Mouse (Mus musculus) neural tube, embryonic 12.5 days (tissue): ENCODE data around the gene Camk1d. TPM values are rescaled to one million over a fixed set of nuclear protein-coding genes. Genes with fewer than 3 reads are reported as not detected.
A peak's percentile ranks its signal among the peaks of the same experiment; 100 is the strongest.

Source experiments
- ATAC-seq: fragments of 200-750 bp; cut with Nextera tagmentation; 2 replicates; pipeline ENCODE4 v1.8.0; 2017; ENCODE audit warnings: low read depth, mild to moderate bottlenecking, moderate TSS enrichment, moderate library complexity; ENCODE audit not compliant: low FRiP score
- H3K27ac ChIP-seq: fragments of 300-500 bp; sonication (generic); 2 replicates; pipeline ENCODE4 v1.5.1; 2016
- H3K27me3 ChIP-seq: fragments of 300-500 bp; sonication (generic); replicated peaks from 2 replicates; pipeline ENCODE4 v1.6.1; 2016; ENCODE audit warnings: mild to moderate bottlenecking
- H3K36me3 ChIP-seq: fragments of 300-500 bp; sonication (generic); 2 replicates; pipeline ENCODE4 v1.6.1; 2016; ENCODE audit warnings: mild to moderate bottlenecking
- H3K4me1 ChIP-seq: fragments of 300-500 bp; sonication (generic); 2 replicates; pipeline ENCODE4 v1.6.1; 2016
- H3K4me2 ChIP-seq: fragments of 300-500 bp; sonication (generic); replicated peaks from 2 replicates; pipeline ENCODE4 v1.6.1; 2016; ENCODE audit warnings: mild to moderate bottlenecking
- H3K4me3 ChIP-seq: fragments of 300-500 bp; sonication (generic); 2 replicates; pipeline ENCODE4 v1.5.1; 2016
- H3K9ac ChIP-seq: fragments of 300-500 bp; sonication (generic); 2 replicates; pipeline ENCODE4 v1.6.1; 2016; ENCODE audit warnings: mild to moderate bottlenecking
- H3K9me3 ChIP-seq: fragments of 300-500 bp; sonication (generic); 2 replicates; pipeline ENCODE4 v1.6.1; 2016; ENCODE audit warnings: mild to moderate bottlenecking
- WGBS: fragments of 180-500 bp; shearing (Covaris S2); methylation state at CpG from one replicate; pipeline ENCODE4 v1.1.7; 2016; 5-methylcytosine and 5-hydroxymethylcytosine counted together
- polyA plus RNA-seq: library from polyadenylated mRNA; unstranded; fragments of >200 nt; fragmentation: Nextera tagmentation; extraction: Ambion mirVana; gene quantifications from 2 replicates; pipeline ENCODE4 v1.2.1, GENCODE M21; 2016

Camk1d gene
- polyA plus RNA-seq, 1 experiment from 2014 or later, result 2.4 TPM

DNA sequence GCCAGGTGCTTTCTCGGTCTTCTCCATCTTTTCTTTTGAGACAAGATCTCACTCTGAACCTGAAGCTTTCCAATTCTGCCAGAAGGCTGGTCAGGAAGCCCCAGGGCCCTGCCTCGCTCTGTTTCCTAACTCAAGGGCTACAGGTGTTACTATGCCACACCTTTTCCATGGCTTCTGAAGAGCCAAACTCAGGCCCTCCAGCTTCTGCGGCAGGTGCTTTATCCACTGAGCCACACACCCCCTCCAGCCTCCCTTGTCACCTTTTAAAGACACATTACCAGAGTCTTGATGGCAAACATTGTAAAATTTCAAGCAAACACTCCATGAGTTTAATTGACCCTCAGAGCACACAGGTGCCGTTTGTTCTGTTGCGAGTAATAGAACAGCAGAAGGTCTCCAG is 17.7 kb upstream of the Camk1d start:
- Histone ChIP-seq H3K4me3 (no peak overlapping the region), H3K9ac (no peak overlapping the region), H3K36me3 (no peaks in the 10 kb centered on the region), H3K9me3 (no peaks in the 10 kb centered on the region), H3K4me2 (no peak overlapping the region), H3K27me3 (no peaks in the 10 kb centered on the region), H3K27ac (no peak overlapping the region), H3K4me1 (no peaks in the 10 kb centered on the region)
- WGBS, result 88% methylated on average over 5 of the region's 5 CpGs
- no peak for ATAC-seq

DNA sequence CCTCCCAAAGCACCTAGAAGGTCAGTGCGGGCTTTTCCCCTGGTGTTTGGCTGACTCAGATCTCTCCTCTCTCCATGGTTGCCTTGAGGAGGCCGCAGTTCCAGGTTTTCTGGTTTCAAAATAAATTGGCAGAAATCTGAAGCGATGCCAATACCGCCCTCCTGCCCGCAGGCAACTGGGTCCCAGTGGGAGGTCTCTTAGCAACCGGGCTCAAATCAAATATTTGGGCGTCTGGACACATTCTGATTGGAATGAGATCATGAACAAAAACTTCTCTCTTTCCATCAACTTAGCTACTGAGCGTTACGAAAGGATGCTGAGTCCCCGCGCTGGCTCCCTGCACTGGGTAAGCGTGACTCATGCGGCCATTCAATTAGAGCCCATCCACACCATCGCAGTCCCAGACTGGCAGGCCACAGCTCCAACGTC is 16.1 kb upstream of the Camk1d start:
- 0 out of 2 replicates have a peak, but pooled peaks cover under 1% of the 10 kb centered on the region for H3K4me1 ChIP-seq
- H3K4me2 ChIP-seq, result no peak overlapping the region
- no peaks in the 10 kb centered on the region for H3K36me3 ChIP-seq
- H3K27me3 ChIP-seq, result no peaks in the 10 kb centered on the region
- H3K27ac ChIP-seq, result no peak overlapping the region
- H3K4me3 ChIP-seq, result no peak overlapping the region
- WGBS, result 62% methylated on average over 15 of the region's 15 CpGs
- H3K9ac ChIP-seq, result no peak overlapping the region
- ATAC-seq, result 0 out of 2 replicates have a peak, but pooled peaks have one; percentile 44
- no peaks in the 10 kb centered on the region for H3K9me3 ChIP-seq

GRCm38 (mm10) chr2:5729931-5730330 is 15.6 kb upstream of the Camk1d start:
- no peaks in the 10 kb centered on the region for H3K36me3 ChIP-seq
- no peaks in the 10 kb centered on the region for H3K27me3 ChIP-seq
- no peak overlapping the region for H3K4me2 ChIP-seq
- no peaks in the 10 kb centered on the region for H3K9me3 ChIP-seq
- no peak overlapping the region for H3K9ac ChIP-seq
- ATAC-seq, result no peak
- peaks cover 5% of the 10 kb centered on the region for H3K4me1 ChIP-seq
- no peak overlapping the region for H3K27ac ChIP-seq
- WGBS, result 77% methylated on average over 7 of the region's 7 CpGs
- H3K4me3 ChIP-seq, result no peak overlapping the region

DNA sequence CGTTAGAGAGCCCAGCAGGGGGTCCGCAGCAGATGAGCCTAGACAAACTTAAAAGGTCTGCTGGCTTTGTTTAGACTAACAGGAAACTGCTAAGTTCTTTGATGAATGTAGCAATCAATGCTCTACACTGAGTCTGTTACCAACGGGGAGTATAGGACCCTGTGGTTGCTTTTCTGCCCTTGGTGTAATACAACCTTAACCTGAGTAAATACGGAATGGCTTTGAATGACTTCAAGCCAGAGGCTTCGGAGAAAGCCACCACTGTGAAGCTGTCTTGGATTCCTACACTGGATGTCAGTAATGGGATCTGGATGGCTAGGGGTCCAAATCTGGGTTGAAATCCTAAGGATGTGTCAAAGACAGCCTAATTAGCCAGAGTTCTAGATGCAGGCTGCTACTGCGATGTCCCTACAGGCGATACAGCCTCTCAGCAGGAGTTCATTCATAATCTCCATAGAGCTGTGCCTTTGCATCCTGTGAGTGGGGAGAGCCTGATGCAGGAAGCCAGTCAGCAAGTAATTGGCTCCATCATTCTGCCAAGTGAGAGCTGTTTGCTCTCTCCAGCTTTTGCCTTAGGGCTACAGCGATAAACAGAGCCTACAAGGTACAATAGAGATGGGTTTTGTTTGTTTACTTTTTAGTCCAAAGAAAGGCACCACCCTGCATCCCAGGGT is 10.8 kb upstream of the Camk1d start:
- H3K4me3 ChIP-seq, result no peak overlapping the region
- H3K36me3 ChIP-seq, result no peaks in the 10 kb centered on the region
- ATAC-seq, result peak; percentile 66
- WGBS, result 11% methylated on average over 8 of the region's 8 CpGs
- H3K4me2 ChIP-seq, result 0 out of 2 replicates have a peak overlapping the region, but pooled peaks have one; percentile 2
- H3K27me3 ChIP-seq, result no peaks in the 10 kb centered on the region
- H3K4me1 ChIP-seq, result peaks cover 7% of the 10 kb centered on the region
- no peak overlapping the region for H3K27ac ChIP-seq
- no peaks in the 10 kb centered on the region for H3K9me3 ChIP-seq
- no peak overlapping the region for H3K9ac ChIP-seq

- Histone ChIP-seq H3K27ac (no peak overlapping the region), H3K4me2 (no peak overlapping the region), H3K4me1 (peaks cover 11% of the 10 kb centered on the region), H3K9ac (no peak overlapping the region), H3K36me3 (no peaks in the 10 kb centered on the region), H3K4me3 (no peak overlapping the region), H3K9me3 (0 out of 2 replicates have a peak, but pooled peaks cover 4% of the 10 kb centered on the region), H3K27me3 (peaks cover 5% of the 10 kb centered on the region)
- ATAC-seq, result no peak
- 93% methylated on average over 6 of the region's 6 CpGs for WGBS
Observed at GRCm38 (mm10) chr2:5717675-5718074, 3.4 kb upstream of the Camk1d start.

- H3K9me3 ChIP-seq, result 0 out of 2 replicates have a peak, but pooled peaks cover 4% of the 10 kb centered on the region
- no peak for ATAC-seq
- WGBS, result 27% methylated on average over 2 of the region's 2 CpGs
- H3K4me1 ChIP-seq, result peaks cover 14% of the 10 kb centered on the region
- no peak overlapping the region for H3K27ac ChIP-seq
- H3K27me3 ChIP-seq, result peaks cover 19% of the 10 kb centered on the region
- H3K9ac ChIP-seq, result no peak overlapping the region
- no peak overlapping the region; the same call in 1 of the 2 replicates for H3K4me3 ChIP-seq
- H3K36me3 ChIP-seq, result no peaks in the 10 kb centered on the region
- peak overlapping the region; percentile 97 for H3K4me2 ChIP-seq
Observed at GRCm38 (mm10) chr2:5715544-5715943, 1.2 kb upstream of the Camk1d start.

- Histone ChIP-seq H3K27me3 (peaks cover 19% of the 10 kb centered on the region), H3K36me3 (no peaks in the 10 kb centered on the region), H3K4me2 (peak overlapping the region; percentile 97), H3K9me3 (0 out of 2 replicates have a peak, but pooled peaks cover 4% of the 10 kb centered on the region), H3K27ac (no peak overlapping the region), H3K9ac (peak overlapping the region; percentile 61), H3K4me3 (peak overlapping the region; percentile 64), H3K4me1 (peaks cover 14% of the 10 kb centered on the region)
- peak; percentile 32 for ATAC-seq
- under 1% methylated on average over 19 of the region's 19 CpGs for WGBS
Observed at GRCm38 (mm10) chr2:5715054-5715410, 717 bp upstream of the Camk1d start.

DNA sequence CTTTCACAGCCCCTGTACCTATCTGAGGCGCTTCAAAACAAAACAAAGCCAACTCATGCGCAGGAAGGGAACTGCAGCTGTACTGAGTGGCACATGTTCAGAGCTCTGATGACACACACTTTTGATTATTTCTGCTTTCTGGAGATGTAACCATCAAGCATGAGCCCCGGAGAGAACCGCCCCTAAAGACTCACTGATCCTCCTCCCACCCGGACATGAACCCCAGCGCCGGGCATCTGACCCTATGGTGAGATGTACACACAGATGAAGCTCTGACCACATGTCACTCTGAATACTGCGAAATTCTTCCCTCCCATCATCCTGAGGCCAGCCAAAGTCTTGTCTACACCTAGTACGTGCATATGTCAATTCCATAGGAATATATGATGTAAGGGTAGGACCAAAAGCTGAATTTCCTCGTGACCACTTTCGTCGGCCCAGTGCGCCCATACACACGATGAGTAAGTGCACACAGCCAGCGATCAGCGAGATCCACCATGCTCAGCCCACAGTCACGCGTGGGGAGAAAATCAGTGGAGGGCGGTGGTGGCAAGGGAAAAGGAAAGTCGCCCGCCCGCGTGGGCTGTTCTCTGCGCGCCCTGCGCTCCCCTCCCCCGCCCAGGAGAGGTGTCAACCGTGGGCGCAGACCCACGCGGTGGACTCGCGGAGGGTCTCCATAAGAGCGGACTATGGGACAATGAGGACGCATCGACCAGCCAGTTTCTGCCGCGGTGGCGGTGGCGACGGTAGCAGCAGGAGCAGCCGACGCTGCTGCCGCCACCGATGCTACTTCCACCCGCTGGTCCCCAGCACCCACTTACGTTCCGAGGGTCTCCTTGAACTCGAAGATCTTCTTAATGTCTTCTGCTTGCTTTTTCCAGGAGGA is 747 bp downstream of the Camk1d start:
- peak overlapping the region; percentile 97 for H3K4me2 ChIP-seq
- peaks cover 23% of the 10 kb centered on the region for H3K27me3 ChIP-seq
- ATAC-seq, result peak; percentile 31
- WGBS, result under 1% methylated on average over 49 of the region's 49 CpGs
- peak overlapping the region; percentile 64 for H3K4me3 ChIP-seq
- H3K4me1 ChIP-seq, result peaks cover 14% of the 10 kb centered on the region
- H3K9me3 ChIP-seq, result 0 out of 2 replicates have a peak, but pooled peaks cover 4% of the 10 kb centered on the region
- H3K9ac ChIP-seq, result peak overlapping the region; percentile 61
- no peak overlapping the region for H3K27ac ChIP-seq
- H3K36me3 ChIP-seq, result no peaks in the 10 kb centered on the region

GRCm38 (mm10) chr2:5712255-5712654 is 2.1 kb downstream of the Camk1d start:
- Histone ChIP-seq H3K36me3 (no peaks in the 10 kb centered on the region), H3K9me3 (no peaks in the 10 kb centered on the region), H3K4me2 (peak overlapping the region; percentile 97), H3K4me3 (no peak overlapping the region), H3K9ac (no peak overlapping the region), H3K4me1 (peaks cover 14% of the 10 kb centered on the region), H3K27ac (no peak overlapping the region), H3K27me3 (peaks cover 23% of the 10 kb centered on the region)
- WGBS, result 48% methylated on average over 7 of the region's 7 CpGs
- no peak for ATAC-seq

GRCm38 (mm10) chr2:5709911-5710310 is 4.4 kb downstream of the Camk1d start:
- 88% methylated on average over 4 of the region's 4 CpGs for WGBS
- Histone ChIP-seq H3K4me1 (peaks cover 14% of the 10 kb centered on the region), H3K27ac (no peak overlapping the region), H3K4me3 (no peak overlapping the region), H3K27me3 (peaks cover 23% of the 10 kb centered on the region), H3K9me3 (no peaks in the 10 kb centered on the region), H3K4me2 (no peak overlapping the region), H3K36me3 (no peaks in the 10 kb centered on the region), H3K9ac (no peak overlapping the region)
- ATAC-seq, result no peak

- Histone ChIP-seq H3K4me1 (peaks cover 7% of the 10 kb centered on the region), H3K9ac (no peak overlapping the region), H3K4me3 (no peak overlapping the region), H3K9me3 (no peaks in the 10 kb centered on the region), H3K4me2 (no peak overlapping the region), H3K27me3 (peaks cover 20% of the 10 kb centered on the region), H3K36me3 (no peaks in the 10 kb centered on the region), H3K27ac (no peak overlapping the region)
- ATAC-seq, result no peak
- 78% methylated on average over 10 of the region's 10 CpGs for WGBS
Observed at GRCm38 (mm10) chr2:5707871-5708733, 6.2 kb downstream of the Camk1d start.
